Mouse (Mus musculus) layer of hippocampus, postnatal 14 days (tissue): ENCODE results near the gene Gm42791. TPM values are rescaled to one million over a fixed set of nuclear protein-coding genes. Genes with fewer than 3 reads are reported as not detected.

Experiments used
- DNase-seq, 2 experiments: peaks; one replicate each; pipeline ENCODE4 v3.0.0; 2021 to 2022; ENCODE audit warnings: low spot score in 2 of 2, mixed read lengths in 1 of 2
- total RNA-seq, 2 experiments: library from RNA; stranded (reverse); gene quantifications; 2 replicates each; pipeline ENCODE4 v1.2.3; 2021

The Gm42791 gene
- total RNA-seq, 2 experiments from 2014 or later = 15.2 to 18.0 TPM

- DNase-seq = no peak
These were observed 40.5 kb downstream of the Gm42791 start for GRCm38 (mm10) chr5:148954314-148955060.

GRCm38 (mm10) chr5:148953098-148953497 lies 41.8 kb downstream of the Gm42791 start:
- no peak for DNase-seq

- no peak for DNase-seq
These were observed 42.5 kb downstream of the Gm42791 start for GRCm38 (mm10) chr5:148952419-148952818.

GRCm38 (mm10) chr5:148951360-148951759 lies 43.6 kb downstream of the Gm42791 start:
- no peak for DNase-seq

- DNase-seq = no peak
These were observed 44.9 kb downstream of the Gm42791 start for GRCm38 (mm10) chr5:148950064-148950463.

GRCm38 (mm10) chr5:148948577-148948976 lies 46.4 kb downstream of the Gm42791 start:
- no peak for DNase-seq

- DNase-seq = no peak
These were observed 47.5 kb downstream of the Gm42791 start for GRCm38 (mm10) chr5:148947412-148947811.

- DNase-seq = no peak
These were observed 48.2 kb downstream of the Gm42791 start for GRCm38 (mm10) chr5:148946787-148947186.

- no peak for DNase-seq
These were observed 49.2 kb downstream of the Gm42791 start for GRCm38 (mm10) chr5:148945735-148946134.

GRCm38 (mm10) chr5:148944024-148944423 lies 50.9 kb downstream of the Gm42791 start:
- DNase-seq = no peak

GRCm38 (mm10) chr5:148943444-148943843 lies 51.5 kb downstream of the Gm42791 start:
- DNase-seq = no peak

- DNase-seq = no peak
These were observed 52.0 kb downstream of the Gm42791 start for GRCm38 (mm10) chr5:148942957-148943356.

- no peak for DNase-seq
These were observed 52.6 kb downstream of the Gm42791 start for GRCm38 (mm10) chr5:148942305-148942704.

- DNase-seq = no peak
These were observed 53.1 kb downstream of the Gm42791 start for GRCm38 (mm10) chr5:148941867-148942266.

- no peak for DNase-seq
These were observed 55.0 kb downstream of the Gm42791 start for GRCm38 (mm10) chr5:148939948-148940382.

- no peak for DNase-seq
These were observed 58.4 kb downstream of the Gm42791 start for GRCm38 (mm10) chr5:148936516-148936951.

GRCm38 (mm10) chr5:148935871-148936270 lies 59.1 kb downstream of the Gm42791 start:
- no peak for DNase-seq

GRCm38 (mm10) chr5:148935071-148935821 lies 59.7 kb downstream of the Gm42791 start:
- DNase-seq = no peak

GRCm38 (mm10) chr5:148934457-148934856 lies 60.5 kb downstream of the Gm42791 start:
- no peak for DNase-seq

- no peak for DNase-seq
These were observed 61.2 kb downstream of the Gm42791 start for GRCm38 (mm10) chr5:148933767-148934166.

- no peak for DNase-seq
These were observed 63.6 kb downstream of the Gm42791 start for GRCm38 (mm10) chr5:148931301-148931700.

GRCm38 (mm10) chr5:148929116-148929449 lies 65.9 kb downstream of the Gm42791 start, which contains the start of gene Katnal1:
Katnal1 (minus strand) TSS chr5:148929320.
- DNase-seq = no peak
